Mouse (Mus musculus) ovary, postnatal 14 days (tissue): Measurements from ENCODE around the gene Il10ra.

ENCODE experiments used
- DNase-seq: peaks from one replicate; pipeline ENCODE4 v3.0.0; 2022; ENCODE audit warnings: low spot score

Gene Il10ra

GRCm38 (mm10) chr9:45259065-45259464, 9.9 kb downstream of the Il10ra start:
- DNase-seq = no peak

- no peak for DNase-seq
Observed at GRCm38 (mm10) chr9:45255967-45256366, 13.0 kb downstream of the Il10ra start.

- DNase-seq = no peak
Observed at GRCm38 (mm10) chr9:45255431-45255830, 13.5 kb downstream of the Il10ra start.

GRCm38 (mm10) chr9:45254605-45255004, 14.3 kb downstream of the Il10ra start:
- no peak for DNase-seq

- no peak for DNase-seq
Observed at GRCm38 (mm10) chr9:45254021-45254420, 14.9 kb downstream of the Il10ra start.

GRCm38 (mm10) chr9:45252395-45252794, 16.6 kb downstream of the Il10ra start:
- no peak for DNase-seq

DNA sequence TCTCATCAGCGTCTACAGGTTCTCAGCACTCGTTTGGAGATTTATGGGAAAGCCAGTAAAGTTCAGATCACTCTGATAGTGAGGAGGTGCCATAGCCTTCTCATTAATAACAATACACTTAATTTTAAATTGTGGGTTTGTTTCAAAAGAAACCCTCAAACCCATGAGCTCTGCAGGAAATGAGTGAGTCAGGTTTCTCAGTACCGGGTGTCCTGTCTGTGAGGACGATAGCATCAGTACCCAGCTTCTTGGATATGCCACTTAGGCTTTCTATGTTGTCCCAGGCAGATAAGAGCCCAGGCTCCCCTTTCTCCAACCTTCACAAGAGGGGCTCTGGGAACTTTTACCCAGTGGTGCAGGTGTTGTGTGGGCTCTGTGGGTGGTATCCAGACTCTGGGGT, 17.0 kb downstream of the Il10ra start:
- no peak for DNase-seq

- no peak for DNase-seq
Observed at GRCm38 (mm10) chr9:45251281-45251680, 17.7 kb downstream of the Il10ra start.

DNA sequence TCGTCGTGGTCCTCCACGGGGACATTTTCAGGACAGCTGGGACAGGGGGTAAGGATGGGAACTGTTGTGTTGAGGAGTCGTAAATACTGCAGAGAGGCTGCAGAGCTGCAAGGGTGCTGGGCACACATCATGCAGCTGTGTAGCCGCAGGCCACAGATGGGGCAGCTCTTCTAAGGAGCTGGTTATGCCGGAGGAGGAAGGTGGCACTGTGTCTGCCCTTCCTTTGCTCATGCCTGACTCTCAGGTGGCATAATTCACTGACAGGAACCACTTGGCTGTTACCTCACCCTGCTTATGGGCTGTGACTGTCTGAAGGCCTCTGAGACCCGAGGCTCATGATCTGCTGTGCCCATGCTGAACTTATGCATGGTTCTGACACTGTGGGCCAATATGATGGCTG, 18.6 kb downstream of the Il10ra start:
- no peak for DNase-seq

DNA sequence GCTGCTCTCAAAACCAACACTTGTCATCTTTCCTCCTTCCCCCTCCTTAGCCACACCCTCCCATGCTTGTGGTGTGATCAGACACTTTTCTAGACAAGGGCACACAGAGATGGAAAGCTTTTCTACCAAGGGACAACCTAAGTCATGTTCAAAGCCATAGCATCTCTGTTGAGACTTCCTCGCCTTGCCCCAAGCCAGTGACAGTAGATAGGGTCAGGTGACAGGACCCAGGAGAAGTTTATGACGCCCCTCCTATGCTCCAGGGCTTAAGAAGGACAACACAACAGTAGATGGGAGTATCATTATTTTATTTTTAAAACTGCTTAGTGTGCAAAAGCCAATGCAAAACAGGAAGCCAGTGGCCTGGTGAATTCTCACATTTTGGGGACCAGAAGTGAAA, 21.4 kb downstream of the Il10ra start:
- no peak for DNase-seq

- DNase-seq = no peak
Observed at GRCm38 (mm10) chr9:45246060-45246459, 22.9 kb downstream of the Il10ra start.

DNA sequence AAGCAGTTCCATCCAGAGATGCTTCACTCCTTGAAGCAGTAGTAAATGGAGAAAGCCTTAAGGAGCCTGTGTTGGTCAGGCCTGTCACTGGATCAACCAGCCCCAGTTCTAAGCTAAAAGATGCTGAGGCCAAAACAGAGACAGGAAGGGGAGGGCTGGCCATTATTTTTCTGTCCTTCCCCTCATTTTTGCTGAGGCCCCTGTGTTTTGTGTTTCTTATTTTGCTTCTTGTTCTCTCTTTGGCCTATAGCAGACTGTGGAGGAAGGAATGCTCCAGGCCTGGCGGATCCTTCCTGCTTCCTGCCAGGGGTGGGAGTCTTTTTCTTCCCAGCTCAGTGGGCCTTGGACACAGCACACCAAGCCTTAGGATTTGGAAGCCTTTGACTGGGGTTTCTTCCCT, 23.5 kb downstream of the Il10ra start:
- no peak for DNase-seq

- no peak for DNase-seq
Observed at GRCm38 (mm10) chr9:45241397-45241796, 27.6 kb downstream of the Il10ra start.

DNA sequence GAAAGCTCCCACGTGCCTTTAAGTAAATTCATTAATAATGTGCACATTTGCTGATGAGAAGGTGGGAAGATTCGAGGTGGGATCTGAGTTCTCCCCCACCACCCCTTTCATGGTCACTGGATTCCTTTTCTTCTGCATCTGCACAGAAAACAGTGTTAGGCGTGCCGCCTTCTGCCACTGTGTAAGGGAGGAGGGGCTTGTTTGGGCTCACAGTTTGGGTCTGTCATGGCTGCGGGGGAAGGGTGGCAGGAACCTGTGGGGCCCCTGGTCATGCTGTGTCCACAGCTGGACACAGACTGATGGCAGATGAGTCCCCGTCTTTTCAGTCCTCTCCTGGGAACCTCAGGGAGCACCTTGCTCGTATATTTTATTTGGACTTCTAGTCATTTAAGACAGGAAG, 32.2 kb downstream of the Il10ra start:
- DNase-seq = no peak

- DNase-seq = no peak
Observed at GRCm38 (mm10) chr9:45235668-45236227, 33.2 kb downstream of the Il10ra start.

GRCm38 (mm10) chr9:45229359-45229758, 39.6 kb downstream of the Il10ra start:
- no peak for DNase-seq

- peak; percentile 86 for DNase-seq
Observed at GRCm38 (mm10) chr9:45221567-45221966, 47.4 kb downstream of the Il10ra start.

DNA sequence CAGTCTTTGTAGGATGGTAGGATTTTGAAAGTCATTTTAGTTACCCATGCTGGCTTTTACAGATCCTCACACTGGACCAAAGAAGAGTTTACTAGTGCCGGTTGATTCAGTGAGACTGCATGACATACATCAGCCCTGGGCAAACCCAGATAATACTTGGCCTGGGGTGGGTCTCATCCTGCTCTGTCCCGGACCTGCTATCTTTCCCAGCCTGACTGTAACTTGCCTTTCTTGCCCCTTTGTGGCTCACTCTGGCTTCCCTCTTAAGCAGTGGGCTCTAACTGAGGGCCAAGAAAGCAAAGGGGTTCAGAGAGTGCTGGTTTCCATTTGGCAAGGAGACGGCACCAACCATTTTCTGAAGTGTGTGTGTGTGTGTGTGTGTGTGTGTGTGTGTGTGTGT, 49.3 kb downstream of the Il10ra start:
- no peak for DNase-seq

DNA sequence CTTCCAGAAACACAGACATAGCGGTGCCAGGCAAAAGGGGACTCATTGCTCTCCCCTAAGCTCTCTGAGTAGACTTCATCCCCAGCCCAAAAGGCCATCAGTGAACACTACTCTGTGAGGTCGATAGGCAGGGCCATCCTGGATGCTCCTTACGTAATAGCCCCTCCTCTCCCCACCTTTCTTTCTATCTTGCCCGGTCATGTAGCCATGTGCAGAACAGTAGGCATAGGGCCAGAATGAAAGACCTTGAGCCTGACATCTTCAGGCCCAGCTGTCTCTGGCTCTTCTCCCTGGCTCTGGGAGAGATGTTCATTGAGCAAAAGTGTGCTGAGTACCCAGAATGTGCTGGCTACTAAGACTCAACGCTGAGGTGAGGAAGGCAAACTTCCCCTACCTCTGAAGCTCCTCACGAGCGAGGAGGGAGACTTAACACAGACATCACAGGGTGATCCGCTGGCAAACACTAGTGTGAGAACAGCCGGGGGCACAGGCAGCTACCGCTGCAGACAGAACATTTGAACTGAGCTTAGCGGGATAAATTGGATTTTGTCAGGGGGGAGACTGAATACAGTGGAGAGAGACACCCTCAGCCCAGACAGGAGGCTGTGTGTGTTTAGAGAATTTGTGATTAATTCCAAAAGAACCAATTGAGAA, 53.3 kb downstream of the Il10ra start:
- DNase-seq = no peak

DNA sequence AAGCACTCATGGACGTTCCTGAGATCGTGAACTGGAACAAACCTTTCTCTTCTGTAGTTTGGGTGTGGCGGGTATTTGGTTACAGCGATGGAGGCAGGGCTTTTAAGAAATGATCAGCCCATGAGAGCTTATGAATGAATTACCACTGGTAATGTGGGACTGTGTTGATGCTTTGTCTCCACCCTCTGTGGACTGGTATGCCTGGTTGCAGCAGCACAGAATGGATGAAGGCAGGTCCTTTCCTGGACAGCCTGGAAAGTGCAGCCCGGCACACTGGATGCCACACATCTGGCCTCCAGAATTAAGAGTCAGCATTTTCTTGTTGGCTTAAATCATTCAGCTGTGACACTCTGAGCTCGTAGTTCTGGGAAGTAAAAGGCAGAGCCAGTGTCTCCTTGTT, 56.9 kb downstream of the Il10ra start:
- no peak for DNase-seq

GRCm38 (mm10) chr9:45207015-45207743, 61.8 kb downstream of the Il10ra start:
- no peak for DNase-seq

GRCm38 (mm10) chr9:45206121-45206520, 62.8 kb downstream of the Il10ra start:
- DNase-seq = no peak

DNA sequence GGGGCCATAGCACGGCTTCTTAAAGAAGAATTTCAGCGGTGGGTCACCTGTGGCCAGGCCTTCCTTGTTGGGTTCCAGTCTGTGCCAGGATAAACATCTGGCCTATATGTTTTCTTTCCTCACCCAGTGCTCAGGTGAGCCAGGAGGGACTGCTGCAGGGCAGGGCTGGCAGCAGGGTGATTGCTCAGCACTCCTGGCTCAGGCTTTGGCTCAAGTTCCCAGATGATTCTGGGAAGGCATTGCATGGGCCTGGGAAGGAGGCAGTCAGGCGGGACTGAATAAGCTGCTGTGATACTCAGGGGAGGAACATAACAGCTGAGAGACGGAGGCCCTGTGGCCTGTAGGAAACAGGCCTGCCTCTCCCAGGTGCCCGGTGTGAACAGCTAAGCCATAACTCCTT, 63.8 kb downstream of the Il10ra start:
- DNase-seq = no peak
